Mouse (Mus musculus): ENCODE measurements around the gene Trappc12.

DNA sequence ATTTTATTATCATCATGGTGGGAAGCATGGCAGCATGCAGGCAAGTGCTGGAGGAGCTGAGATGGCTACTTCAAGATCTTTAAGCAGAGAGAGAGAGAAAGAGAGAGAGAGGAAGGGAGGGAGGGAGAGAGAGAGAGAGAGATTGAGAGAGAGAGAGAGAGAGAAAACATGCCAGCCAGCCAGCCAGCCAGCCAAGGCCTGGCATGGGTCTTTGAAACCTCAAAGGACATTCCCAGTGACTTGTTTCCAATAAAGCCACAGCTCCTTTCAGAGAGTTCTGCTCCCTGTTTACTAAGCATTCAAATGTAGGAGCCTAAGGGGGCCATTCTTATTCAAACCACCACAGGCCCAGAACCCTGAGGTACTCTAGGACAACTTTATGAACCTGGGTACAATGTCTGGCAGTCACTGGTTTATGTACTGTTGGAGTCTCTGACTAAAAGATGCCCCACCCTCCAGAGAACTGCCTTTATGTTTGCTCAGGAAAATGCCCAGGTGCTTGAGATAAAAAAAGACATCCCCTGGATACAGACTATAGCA, 46.7 kb upstream of the Trappc12 start:
- TF ChIP-seq POLR2A (IDR thresholded peaks at IDR 0.05; ENCODE audit: borderline replicate concordance, insufficient read depth, low read length) (no peak), CTCF (IDR thresholded peaks at IDR 0.05; ENCODE audit: borderline replicate concordance, insufficient read depth, low read depth, low read length) (no peak)

All from cerebellum, adult 2 months (tissue).